Mouse (Mus musculus) E14TG2a.4 (cell line): ENCODE data around the gene Fbxw4.
"Not testable (repeated sequence)": the region's sequence is repeated elsewhere in the genome, so short reads cannot be mapped to it uniquely, and the experiment has no call there.

Source experiments
- CTCF ChIP-seq: conservative IDR thresholded peaks from 2 replicates; pipeline ENCODE4 v1.5.1; 2014; ENCODE audit warnings: low read length
- POU5F1 ChIP-seq: IDR thresholded peaks from 2 replicates; pipeline ENCODE4 v1.6.1; 2014; ENCODE audit warnings: low read length, borderline replicate concordance

DNA sequence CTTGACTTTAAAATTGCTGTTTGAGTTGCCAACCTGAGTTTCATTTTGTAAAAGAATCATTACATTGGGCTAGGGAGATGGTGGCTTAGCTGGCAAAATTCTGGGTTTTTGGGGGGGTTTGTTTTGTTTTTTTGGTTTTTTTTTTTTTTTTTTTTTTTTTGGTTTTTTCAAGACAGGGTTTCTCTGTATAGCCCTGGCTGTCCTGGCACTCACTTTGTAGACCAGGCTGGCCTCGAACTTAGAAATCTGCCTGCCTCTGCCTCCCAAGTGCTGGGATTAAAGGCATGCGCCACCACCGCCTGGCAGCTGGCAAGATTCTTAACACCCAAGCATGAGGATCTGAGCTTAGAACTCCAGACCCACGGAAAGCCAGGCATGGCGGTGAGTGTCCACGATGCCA lies 11.6 kb downstream of the Fbxw4 start:
- TF ChIP-seq CTCF, POU5F1: not testable (repeated sequence)
